Mouse (Mus musculus) thymus, postnatal 14 days (tissue): Measurements from ENCODE around the gene Plpp2.
A peak's percentile ranks its signal among the peaks of the same experiment; 100 is the strongest.

Source experiments
- DNase-seq: peaks from one replicate; pipeline ENCODE4 v3.0.0; 2021

Plpp2 gene

DNA sequence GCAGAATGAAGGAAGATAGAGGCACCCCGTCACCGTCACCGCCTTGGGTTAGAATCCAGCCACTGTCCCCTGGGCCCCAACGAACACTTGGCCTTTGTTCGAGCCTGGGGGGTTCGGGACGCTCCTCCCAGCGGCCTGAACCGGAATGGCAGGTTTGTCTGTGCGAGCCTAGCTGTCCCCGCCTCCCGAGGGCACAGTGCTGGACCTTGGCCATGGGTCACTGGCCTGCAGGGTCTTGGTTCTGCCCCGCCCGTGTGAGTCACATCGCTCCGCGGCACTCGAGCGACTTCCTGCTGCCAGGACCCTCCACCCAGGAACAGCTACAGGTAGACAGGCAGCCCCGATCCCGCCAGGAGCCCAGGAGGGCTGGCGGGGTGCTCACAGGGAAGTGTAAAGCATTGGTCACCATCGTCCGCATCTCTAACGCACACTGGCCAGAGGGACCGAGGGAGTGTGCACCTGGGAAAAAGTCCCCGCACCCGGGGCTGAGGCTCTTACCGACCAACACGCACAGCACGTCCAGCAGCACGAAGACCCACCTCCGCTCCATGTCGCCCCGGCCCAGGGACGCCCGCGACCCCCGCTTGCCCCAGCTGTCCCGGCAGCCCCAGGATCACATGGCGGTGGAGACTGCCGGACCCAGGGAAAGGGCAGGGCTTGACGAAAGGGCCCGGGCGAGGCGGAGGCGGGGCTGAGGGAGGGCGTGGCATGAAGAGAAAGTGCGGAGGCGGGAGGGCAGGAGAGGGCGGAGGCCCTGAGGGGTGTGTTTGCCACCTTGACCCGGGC lies at the start of gene Plpp2:
Gene Plpp2 (minus strand): TSS at position 671 of the 786 bp plus-strand sequence.
- peak; percentile 62 for DNase-seq

DNA sequence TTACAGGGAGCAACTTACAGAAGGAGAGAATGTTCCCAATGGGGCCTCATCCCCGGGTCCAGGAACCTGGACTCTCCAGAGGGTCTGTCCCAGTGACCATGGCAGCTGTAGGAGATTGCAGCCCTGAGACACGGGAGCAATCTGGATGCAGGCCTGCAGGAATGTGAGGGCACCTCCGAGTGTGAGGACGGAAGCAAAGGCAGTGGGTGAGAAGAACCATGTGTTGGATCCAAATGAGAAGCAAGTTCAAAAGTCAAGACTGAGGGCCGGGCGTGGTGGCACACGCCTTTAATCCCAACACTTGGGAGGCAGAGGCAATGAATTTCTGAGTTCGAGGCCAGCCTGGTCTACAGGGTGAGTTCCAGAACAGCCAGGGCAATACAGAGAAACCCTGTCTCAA lies 47.9 kb upstream of the Plpp2 start:
- no peak for DNase-seq

DNA sequence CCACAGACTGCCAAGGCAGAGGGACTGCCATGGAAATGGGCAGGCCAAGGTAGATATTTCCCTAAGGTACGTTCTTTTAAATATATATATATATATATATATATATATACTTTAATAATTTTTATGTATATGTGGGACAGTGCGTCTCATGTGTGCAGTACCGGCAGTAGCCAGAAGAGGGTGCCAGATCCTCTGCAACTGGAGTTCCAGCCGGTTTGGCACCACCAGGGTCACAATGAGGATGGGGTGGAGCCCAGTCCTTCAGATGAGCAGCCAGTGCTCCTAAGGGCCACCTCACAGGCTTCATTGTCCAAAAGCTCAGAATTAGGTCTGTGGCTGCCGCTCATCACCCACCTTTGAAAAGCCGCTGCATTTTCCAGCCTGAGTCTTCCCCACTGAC lies 47.2 kb upstream of the Plpp2 start:
- peak; percentile 55 for DNase-seq

DNA sequence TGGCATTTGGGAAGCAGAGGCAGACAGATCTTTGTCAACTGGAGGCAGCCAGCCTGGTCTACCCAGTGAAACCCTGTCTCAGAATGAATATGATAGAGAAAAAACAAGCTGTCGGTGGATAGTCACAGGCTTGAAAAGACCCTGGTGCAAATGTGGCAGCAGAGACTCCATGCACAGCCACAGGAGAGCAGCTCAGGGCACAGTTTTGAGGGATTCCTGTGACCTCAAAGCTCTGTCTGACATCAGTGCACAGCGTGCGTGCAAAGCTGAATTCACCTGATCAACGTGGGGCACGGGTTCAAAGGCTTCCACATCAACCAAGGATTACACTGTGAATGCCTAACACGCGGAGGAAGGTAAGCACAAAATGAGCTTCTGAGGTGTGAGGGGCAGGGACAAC lies 46.8 kb upstream of the Plpp2 start:
- no peak for DNase-seq

DNA sequence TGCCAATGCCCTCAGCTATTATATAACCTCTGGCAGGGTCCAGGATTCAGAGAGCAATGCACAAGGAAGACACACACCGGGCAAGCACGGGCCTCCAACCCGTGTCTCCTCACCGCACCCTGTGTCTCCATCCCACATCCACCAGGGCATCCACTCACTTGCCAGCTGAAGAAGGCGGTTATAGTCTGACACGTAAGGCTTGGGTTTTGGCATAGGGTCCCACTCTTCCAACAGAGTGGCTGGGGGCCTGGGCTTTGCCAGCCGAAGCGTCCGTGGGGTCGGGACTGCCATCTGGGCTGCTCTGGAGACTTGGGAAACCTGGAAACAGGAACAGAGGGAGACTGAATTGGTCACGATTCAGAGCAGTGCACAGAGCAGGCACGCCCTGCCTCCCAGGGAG lies 46.2 kb upstream of the Plpp2 start:
- DNase-seq, result no peak

DNA sequence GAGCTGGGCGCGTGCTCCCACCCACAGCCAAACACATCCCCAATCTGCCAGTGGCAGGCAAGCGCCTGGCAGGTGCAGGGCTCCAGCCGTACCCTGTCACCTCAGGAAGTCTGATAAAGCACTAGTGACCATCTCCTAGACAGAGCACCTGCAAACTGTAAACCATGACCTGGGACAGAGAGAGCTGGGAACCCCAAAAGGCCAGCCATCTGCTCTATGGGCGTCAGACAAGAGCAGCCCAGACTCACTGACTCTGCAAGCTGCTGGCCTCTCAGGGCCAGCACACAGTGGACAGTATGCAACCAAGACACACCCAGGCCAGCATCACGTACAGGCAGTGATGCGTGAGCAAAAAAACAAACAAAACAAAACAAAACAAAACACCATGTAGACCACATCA lies 45.3 kb upstream of the Plpp2 start:
- DNase-seq, result no peak

DNA sequence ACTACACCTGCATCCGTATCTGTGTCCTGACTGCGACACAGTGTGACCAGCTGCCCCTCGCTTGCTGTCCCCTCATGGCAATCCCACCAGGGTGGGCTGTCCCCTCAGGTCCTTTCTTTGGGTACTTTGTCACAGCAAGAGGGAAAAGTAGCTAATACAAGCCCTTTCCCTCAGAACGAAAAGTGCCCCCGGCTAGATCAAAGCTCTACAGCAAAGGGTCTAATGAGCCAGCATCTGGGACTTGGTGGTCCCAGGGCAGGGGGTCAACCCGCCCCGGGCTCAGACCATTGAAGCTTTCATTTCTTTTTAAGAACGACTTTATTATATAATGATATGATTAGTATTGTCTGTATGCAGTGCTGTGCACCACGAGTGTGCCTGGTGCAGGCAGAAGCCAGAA lies 44.7 kb upstream of the Plpp2 start:
- no peak for DNase-seq

DNA sequence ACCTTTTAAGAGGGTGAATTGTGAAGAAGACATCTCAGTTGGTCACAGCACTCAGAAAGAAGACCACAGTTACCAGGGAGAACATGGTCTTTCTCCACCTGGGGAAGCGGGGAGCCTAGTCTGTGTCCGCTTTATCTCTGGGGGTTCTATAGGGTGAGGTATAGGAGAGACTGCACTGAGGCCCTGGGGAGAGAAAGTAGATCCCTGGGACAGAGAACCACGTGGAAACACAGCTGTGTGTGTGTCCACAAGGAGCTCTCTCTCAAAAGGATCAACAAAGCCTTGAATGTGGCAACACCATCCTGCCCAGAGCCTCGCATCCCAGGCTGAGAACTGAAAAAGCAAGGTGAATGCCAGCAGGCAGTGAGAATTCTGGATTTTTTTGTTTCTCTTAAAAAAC lies 43.8 kb upstream of the Plpp2 start:
- no peak for DNase-seq

DNA sequence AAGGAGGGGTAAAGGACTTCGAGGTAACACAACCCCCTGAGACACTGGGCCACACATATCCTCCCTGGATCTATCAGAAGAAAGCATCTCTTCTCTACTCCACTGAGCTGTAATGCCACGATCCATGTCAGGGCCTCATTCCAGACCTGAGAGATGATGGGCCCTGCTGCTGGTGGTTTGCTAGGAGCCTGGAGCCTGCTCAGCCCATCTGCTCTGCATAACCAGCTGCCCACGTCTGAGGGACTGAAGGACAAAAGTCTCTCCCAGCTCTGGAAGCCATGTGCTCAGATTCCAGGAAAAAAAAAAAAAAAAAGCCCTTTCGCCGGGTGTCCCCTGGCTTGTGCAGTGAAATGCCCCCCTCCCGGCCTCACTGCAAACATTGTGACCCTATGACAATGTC lies 42.2 kb upstream of the Plpp2 start:
- DNase-seq, result no peak

DNA sequence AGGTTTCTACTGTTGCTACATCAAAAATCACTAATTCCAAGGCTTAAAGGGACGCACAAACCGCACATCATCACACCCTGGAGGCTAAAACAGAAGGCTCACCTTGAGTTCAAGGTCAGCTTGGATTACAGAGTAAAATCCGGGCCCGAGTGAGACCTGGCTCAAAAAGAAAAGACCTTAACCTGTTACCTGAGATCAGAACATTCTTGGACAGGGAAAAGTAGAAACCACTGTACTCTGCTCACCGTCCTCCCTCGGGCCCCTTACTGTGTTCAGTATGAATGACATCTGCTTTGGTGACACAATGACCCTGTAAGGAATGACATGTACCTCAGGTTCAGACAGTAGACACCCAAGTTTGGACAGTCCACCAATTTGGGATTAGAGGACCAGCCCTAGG lies 41.2 kb upstream of the Plpp2 start:
- no peak for DNase-seq

DNA sequence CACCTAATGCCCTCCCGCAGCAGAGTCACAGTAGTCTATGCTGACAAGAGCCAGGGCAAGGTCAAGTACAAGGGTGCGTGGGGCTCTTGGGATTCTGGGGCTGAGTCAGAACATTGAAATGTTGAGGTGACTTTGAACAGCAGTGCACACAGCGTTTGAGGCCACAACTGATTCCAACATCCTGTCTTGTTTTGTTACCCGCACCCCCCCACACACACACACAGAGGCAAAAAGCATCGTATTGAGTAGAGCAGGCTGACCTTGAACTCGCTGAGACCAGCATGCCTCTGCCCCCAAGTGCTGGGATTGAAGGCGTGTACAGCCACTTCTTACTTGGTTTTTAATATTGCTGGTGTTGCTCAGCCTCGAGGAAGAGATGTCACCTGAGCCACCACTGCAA lies 40.8 kb upstream of the Plpp2 start:
- DNase-seq, result no peak

DNA sequence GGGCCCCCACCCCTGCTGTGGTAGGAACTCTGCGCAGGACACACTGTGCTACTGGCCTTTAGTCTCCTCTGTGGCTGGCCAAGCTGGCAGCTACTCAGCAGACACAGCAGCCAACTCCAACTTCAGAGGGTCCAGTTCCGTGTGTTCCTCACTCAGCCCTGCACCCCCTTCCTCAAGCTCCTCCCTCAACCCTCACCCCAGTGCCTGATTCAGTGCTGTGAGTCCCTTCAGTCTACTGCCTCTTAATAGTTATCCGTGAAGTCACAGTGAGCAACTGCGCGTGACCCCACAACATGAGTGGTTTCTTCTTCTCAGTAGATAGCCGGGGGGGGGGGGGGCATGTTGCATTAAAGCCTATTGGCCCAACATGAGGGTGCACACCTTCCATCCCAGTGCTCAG lies 40.0 kb upstream of the Plpp2 start:
- no peak for DNase-seq

DNA sequence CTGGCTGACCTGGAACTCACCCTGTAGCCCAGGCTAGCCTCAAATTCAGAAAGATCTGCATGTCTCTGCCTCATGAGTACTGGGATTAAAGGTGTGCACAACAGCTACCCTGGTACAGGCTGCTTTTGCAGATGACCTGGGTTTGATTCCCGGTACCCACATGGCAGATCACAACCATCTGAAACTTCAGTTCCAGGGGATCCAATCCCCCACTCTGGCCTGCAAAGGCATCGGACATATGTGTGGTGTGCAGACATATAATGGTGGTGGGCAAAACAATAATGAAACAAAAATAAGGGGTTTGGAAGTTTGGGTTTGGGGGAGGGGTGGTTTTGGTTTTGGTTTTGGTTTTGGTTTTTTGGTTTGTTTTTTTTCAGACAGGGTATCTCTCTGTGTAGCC lies 37.7 kb upstream of the Plpp2 start:
- no peak for DNase-seq

DNA sequence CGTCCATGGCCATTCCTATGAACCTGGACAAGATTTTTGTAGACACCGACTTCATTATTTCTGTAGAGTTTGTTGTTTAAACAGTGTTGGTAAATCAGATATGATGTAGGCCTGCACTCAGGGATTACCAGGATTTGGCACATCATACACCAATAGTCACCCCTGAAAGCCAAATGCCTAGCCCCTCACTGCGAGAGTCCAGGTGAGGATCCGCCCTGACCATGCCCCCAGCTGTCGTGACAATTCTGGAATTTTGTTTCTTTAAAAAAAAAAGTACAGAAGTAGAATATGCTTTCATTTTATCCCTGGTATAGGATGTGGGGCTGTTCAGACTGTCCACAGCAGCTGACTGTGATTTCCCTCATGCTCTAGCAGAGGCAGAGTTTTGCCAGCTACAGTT lies 36.3 kb upstream of the Plpp2 start:
- no peak for DNase-seq

DNA sequence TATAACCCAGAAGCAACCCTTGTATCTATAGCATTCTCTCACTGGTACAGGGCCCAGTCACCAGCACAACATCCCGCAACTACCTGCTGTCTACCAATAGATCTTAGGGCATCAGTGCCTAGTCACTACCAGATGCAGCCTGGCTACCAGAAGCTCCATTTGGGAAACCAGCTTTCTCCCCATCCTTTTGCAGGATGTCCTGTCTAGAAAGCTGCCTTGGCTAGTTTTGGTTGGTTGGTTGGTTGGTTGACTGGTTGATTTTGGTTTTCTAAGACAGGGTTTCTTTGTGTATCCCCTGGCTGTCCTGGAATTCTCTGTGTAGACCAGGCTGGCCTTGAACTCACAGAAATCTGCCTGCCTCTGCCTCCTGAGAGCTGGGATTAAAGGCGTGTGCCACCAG lies 26.1 kb upstream of the Plpp2 start:
- DNase-seq, result no peak

DNA sequence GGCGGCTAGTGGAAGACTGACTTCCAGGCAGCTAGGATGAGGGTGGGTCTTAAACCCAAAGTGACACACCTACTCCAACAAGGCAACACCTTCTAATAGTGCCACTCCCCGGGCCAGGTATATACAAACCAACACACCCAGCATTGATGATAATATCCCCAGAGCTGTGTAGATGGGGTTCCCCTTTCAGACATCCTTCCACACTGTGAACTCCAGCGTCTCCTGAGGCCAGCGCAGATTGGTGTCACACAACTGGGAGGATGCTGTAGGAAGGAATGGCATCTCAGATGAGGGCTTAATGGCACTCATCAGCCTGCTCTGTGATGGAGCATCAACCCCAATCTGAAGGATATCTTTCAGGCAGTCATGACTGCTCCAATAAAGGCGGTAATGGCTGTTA lies 23.9 kb upstream of the Plpp2 start:
- no peak for DNase-seq

DNA sequence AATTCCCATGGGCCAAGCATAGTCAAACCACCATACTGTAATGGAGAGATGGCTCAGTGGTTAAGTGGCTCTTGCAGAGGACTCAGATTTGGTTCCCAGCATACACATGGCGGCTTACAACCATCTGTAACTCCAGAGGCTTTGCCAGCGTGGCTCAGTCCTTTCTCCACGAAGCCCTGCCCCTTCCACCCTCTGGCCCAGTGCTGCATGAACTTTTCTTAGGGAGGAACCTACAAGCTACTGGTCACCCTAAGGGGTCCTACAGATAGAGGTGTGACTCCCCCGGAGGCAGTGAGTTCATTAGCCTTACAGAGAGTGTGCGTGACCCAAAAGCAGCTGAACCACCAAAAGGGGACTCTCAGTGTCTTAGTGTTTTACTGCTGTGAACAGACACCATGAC lies 23.4 kb upstream of the Plpp2 start:
- DNase-seq, result no peak

DNA sequence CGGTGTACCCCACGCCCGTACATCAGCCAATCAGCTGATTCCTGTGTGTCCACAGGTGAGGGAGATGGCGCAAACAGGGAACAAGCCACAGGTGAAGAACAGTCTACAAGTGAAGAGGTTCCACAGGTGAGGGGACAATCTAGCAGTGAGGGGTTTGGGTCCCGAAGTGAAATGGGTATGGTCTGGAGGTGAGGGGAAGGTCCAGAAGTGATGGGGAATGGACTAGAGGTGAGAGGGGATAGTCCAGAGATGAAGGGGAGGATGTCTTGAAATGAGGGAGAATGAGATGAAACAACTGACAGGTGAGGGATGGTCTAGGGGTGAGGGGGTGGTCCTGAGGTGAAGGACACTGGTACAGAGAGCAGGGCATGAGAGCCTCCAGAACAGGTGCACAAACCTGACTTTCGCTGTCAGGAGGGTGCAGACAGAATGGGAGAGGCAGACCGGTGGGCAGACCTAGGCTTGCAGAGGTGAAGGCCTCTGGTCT lies 21.7 kb upstream of the Plpp2 start:
- no peak for DNase-seq

DNA sequence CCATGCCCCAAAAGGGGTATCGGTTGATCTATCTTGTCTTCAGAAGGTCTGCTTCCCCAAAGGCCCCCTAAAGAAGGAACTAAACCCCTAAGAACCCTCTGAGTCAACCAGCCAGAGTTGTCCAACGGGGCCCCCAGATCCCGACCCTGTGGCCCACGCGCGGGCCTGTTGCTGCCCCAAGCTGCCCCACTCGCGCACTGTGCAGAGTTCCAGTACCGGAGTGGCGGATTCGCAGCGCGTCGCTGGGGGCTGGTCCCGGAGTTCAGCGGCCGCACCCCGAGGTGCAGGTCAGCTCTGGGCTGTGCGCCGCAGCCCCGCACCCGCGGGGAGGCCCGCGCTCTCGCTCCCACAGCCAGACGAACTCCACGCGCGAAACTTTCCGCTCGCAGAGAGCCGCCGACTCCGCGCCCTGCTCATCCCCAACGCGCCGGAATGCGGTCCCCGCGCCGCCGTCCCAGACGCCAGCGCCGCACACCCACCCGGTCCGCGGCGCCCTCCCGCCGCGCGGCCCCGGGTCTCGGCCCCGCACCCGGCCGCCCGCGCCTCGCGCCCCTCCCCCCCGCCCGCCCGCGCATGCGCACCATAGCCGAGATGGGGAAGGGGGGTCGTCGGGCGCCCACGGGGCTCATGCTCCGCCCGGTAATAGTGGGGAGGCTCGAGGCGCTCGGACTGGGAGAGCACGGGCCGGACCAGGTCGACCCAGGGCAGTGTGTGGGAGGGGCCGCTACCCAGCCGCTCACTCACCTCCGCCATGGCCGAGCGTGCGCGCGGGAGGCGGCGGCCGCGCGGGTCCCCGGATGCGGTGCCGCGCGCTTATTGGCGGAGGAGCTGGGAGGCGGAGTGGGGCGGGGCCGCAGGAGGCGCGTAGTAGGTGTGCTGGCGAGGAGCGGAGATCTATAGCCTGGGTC lies 21.0 kb upstream of the Plpp2 start, which contains the start of gene Mier2:
Gene Mier2 (minus strand): TSS at position 870 of the 908 bp plus-strand sequence.
- peak; percentile 90 for DNase-seq

DNA sequence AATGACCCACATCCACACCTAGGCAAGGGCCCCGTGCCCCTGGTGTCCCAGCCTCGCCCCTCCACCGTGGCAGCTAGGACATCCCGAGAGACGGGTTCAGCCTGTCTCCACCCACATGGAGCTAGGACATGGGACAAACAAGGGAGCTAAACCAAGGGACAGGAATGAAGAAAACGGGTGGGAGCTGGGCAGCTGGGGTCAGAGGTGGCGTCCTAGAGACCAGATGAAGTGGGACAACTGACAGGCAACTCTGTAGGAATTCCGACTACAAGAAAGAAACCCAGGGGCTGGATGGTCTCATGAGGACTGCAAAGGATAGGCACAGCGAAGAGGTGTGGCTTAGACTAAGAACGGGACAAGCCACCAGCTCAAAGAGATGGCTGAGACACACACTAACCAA lies 20.1 kb upstream of the Plpp2 start:
- no peak for DNase-seq

DNA sequence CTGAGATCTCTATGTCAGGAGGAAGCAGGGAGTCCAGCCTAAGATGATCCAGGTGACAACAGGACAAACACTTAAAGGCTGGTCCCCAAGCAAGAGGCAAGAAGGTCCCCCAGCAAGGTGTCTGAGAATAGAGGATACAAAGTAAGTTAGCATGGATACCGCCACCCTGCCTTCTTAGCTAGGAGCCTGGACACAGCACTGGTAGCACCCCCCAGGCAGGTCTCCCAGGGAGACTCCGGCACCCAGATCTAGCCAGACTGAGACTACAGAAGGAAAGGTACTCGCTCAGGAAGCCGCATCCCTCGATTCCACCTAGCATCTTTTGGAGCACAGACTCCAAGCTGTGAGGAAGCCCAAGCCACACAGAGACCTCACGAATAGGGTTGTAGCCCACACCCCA lies 19.6 kb upstream of the Plpp2 start:
- DNase-seq, result no peak

DNA sequence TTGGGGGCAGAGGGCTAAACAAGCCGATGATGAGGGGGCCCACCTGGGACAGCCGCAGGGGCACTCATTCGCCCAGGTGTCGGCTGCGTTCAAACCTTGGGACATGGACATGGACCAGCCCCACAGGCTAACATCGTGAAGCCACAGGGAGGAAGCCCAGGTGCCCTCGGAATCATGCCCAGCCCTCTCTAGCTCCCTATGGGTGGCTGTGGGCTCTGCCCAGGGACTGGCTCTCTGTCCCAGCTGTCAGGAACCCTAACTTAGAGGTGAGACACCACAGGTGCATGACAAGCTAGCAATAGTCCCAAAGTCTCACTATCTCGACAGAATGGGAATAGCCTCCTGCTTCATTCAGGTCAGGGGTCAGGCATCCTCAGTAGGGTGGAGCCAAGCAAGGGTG lies 18.9 kb upstream of the Plpp2 start:
- no peak for DNase-seq

DNA sequence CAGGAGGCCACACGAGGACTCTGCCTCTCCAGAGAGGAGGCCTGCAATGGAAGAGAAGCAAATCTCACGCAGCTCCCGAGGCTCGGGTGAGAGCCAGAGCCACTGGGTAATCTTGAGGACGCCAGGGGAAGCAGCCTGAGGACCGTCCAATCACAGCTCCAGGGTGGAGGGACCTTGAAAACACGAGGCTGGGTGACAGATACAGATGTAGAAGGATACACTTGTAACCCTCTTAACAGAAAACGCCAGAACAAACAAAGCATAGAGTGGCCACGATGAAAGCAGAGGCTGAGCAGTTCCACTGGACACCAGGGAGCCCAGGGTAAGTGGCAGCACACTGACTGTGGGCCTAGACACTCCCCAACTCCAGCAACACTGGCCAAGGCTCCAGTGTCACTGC lies 16.8 kb upstream of the Plpp2 start:
- no peak for DNase-seq
